Mouse (Mus musculus) splenic B cell, adult 2 months (primary cell): ENCODE data around the gene Fras1.

Experiments used
- DNase-seq: peaks from one replicate; pipeline ENCODE4 v3.0.0-alpha.2; 2011; ENCODE audit warnings: low read depth, low spot score
- H3K27me3 ChIP-seq: 2 replicates; pipeline ENCODE4 v1.6.1; 2012; ENCODE audit warnings: mild to moderate bottlenecking, low read length, moderate library complexity, mixed read lengths; ENCODE audit not compliant: control insufficient read depth, poor library complexity, insufficient read depth, severe bottlenecking
- H3K36me3 ChIP-seq: 2 replicates; pipeline ENCODE4 v1.6.1; 2012; ENCODE audit warnings: mild to moderate bottlenecking, low read length, moderate library complexity, mixed read lengths; ENCODE audit not compliant: control insufficient read depth, poor library complexity, insufficient read depth, severe bottlenecking

Gene Fras1

DNA sequence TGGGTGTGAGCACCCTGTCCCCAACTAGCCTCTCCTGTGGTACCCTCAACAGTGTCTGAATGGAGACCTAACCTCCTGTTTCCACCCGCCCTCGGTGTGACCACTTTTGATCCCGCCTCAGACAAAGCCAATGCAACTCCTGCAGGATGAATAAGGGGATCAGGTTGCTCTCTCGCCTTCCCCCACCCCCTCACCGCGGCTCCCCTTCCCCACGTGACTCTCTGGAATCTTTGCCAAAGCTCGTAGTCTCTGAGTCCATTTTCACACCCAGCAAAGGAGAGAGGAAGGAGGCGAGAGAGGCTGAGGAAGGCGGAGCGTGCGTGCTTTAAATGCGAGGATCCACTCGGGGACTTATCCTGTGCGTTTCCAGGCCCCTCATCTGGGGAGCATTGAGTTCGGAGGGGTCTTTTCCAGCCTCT, at the start of gene Fras1:
Fras1 (plus strand) TSS at position 389 of the 419 bp plus-strand sequence.
- Histone ChIP-seq H3K27me3 (no peaks in the 10 kb centered on the region), H3K36me3 (no peaks in the 10 kb centered on the region)

GRCm38 (mm10) chr5:96331048-96331737, 42.6 kb upstream of the Fras1 start:
- H3K36me3 ChIP-seq, result no peaks in the 10 kb centered on the region
- no peaks in the 10 kb centered on the region for H3K27me3 ChIP-seq
- no peak for DNase-seq

More for the DNA sequence above, at the start of gene Fras1:
- no peak for DNase-seq

DNA sequence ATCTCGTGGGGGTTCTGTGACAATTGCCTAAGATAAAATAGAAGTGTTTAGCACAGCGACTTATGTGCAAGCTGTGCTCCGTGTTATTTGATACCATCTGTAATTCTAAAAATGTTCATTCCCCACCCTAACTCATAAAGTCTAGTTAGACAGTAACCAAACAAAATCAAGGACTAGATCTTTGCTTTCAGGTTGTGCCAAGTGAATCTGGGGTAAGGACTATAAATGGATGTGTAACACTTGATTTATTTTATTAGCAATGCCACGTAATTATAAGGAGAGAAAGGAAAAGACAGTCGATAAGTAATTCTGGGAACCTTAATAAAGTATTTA, 42.1 kb upstream of the Fras1 start:
- no peaks in the 10 kb centered on the region for H3K27me3 ChIP-seq
- H3K36me3 ChIP-seq, result no peaks in the 10 kb centered on the region
- no peak for DNase-seq

- no peaks in the 10 kb centered on the region for H3K27me3 ChIP-seq
- DNase-seq, result peak; percentile 2
- H3K36me3 ChIP-seq, result no peaks in the 10 kb centered on the region
These were observed 39.8 kb upstream of the Fras1 start for GRCm38 (mm10) chr5:96333963-96334362.

GRCm38 (mm10) chr5:96340564-96340963, 33.2 kb upstream of the Fras1 start:
- Histone ChIP-seq H3K36me3 (no peaks in the 10 kb centered on the region), H3K27me3 (no peaks in the 10 kb centered on the region)
- no peak for DNase-seq

GRCm38 (mm10) chr5:96344983-96345382, 28.8 kb upstream of the Fras1 start:
- DNase-seq, result no peak
- Histone ChIP-seq H3K36me3 (no peaks in the 10 kb centered on the region), H3K27me3 (no peaks in the 10 kb centered on the region)

DNA sequence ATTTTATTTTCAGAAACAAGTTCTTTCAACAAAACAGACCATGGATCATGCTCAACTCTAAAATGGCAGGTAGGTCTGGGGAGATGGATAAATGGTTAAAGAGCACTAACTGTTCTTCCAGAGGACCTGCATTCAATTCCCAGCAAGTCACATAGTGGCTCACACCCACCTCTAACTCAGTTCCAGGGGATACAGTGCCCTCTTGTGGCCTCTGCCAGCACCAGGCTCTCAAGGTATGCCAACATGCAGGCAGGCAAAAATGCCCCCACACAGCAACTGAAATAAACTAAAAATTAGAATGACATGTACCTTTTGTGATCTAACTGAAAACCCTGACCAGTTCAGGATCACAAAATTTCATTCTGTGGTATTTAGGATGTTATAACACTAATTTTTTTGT, 21.8 kb upstream of the Fras1 start:
- H3K36me3 ChIP-seq, result no peaks in the 10 kb centered on the region
- peak; percentile 1 for DNase-seq

DNA sequence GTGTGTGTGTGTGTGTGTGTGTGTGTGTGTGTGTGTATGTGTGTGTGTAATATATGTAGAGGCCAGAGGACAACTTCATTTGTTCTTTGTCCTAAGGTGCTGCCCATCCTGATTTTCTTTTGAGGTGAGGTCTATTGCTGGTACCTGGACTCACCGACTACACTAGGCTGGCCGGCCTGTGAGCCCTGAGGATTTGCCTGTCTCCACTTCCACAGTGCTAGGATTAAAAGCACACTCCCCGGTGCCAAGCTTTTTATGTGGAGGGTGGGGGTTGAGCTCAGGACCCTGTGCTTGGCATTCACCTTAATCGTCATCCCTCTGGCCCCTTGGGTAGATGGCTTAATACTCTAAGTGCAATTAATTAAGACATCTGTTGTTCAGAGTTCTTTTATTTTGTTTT, 9.8 kb upstream of the Fras1 start:
- H3K36me3 ChIP-seq, result no peaks in the 10 kb centered on the region
- no peaks in the 10 kb centered on the region for H3K27me3 ChIP-seq

More for the DNA sequence above, 21.8 kb upstream of the Fras1 start:
- H3K27me3 ChIP-seq, result 0 out of 2 replicates have a peak, but pooled peaks cover 1% of the 10 kb centered on the region

DNA sequence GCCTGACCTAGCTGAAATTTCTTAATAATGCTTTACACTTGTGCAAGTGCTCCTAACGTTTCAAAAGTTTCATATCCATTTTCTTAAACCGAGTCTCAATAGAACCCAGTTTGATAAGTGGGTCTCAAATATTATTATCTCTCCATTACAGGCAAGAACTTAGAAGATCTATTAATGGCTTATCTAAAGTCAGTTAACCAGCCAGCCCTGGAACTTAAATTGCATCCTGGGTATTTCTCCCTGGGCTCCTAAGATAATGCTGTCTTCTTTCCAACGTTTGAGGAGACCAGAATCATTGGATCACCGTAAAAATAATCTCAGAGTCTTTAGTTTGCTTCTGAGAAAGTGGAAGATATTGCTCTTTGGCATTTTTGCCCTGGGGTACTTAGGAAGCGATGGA, 8.2 kb upstream of the Fras1 start:
- DNase-seq, result no peak
- H3K36me3 ChIP-seq, result no peaks in the 10 kb centered on the region
- H3K27me3 ChIP-seq, result no peaks in the 10 kb centered on the region

More for the DNA sequence above, 9.8 kb upstream of the Fras1 start:
- DNase-seq, result no peak

DNA sequence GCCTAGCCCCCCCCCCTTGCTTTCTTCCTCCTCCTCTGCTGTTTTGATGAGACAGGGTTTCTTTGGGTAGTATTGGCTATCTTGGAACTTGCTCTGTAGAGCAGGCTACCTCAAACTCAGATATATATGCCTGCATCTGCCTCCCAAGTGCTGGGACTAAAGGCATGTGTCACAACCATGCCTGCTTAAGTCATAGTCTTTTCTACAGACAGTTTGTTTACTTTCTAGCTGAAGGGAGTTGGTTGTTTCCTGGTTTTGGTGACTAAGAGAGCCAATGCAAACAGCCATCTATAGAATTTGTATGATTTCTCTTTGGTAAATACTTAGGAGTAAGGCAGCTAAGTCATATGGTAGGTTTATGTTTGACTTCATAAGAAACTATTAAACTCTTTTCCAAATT, 6.5 kb upstream of the Fras1 start:
- no peak for DNase-seq
- H3K27me3 ChIP-seq, result no peaks in the 10 kb centered on the region
- H3K36me3 ChIP-seq, result no peaks in the 10 kb centered on the region

GRCm38 (mm10) chr5:96373106-96373505, 649 bp upstream of the Fras1 start:
- H3K36me3 ChIP-seq, result no peaks in the 10 kb centered on the region
- no peak for DNase-seq
- no peaks in the 10 kb centered on the region for H3K27me3 ChIP-seq

- DNase-seq, result no peak
- Histone ChIP-seq H3K36me3 (no peaks in the 10 kb centered on the region), H3K27me3 (no peaks in the 10 kb centered on the region)
These were observed 489 bp downstream of the Fras1 start for GRCm38 (mm10) chr5:96373986-96374901.

DNA sequence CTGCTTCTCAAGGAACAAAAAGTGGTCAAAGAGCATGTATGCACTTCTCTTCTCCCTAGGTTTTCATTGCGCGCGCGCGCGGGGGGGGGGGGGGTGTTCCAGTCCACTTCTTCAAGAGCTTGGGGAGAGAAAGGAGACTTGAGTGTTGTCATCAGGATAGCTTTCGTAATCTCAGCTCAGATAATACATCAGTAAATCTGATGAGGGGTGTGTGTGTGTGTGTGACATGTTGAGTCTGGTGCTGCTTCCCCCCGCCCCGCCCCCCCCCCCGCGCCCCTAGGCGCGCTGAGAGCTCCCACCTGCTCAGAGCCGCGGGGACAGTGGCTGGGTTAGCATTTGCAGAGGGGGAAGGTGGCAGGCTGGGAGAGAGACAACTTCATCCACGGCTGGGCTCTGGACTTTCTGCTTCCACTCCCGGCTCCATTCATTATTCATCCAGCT, 1.7 kb downstream of the Fras1 start:
- H3K36me3 ChIP-seq, result no peaks in the 10 kb centered on the region
- H3K27me3 ChIP-seq, result no peaks in the 10 kb centered on the region
- no peak for DNase-seq

- Histone ChIP-seq H3K36me3 (no peaks in the 10 kb centered on the region), H3K27me3 (no peaks in the 10 kb centered on the region)
- DNase-seq, result no peak
These were observed 2.5 kb downstream of the Fras1 start for GRCm38 (mm10) chr5:96376216-96376615.
